Mouse (Mus musculus) CH12.LX (cell line): ENCODE data around the gene Trim54.

Experiments used
- CTCF ChIP-seq, 2 experiments: IDR thresholded peaks in 1 of 2; conservative IDR thresholded peaks in 1 of 2; 2 replicates each; pipeline ENCODE4 v1.5.1; 2011 to 2012; ENCODE audit warnings: low read depth in 2 of 2, low read length in 2 of 2, improper control_type of control experiment in 1 of 2, inconsistent platforms in 1 of 2, mild to moderate bottlenecking in 1 of 2, moderate library complexity in 1 of 2
- KAT2A ChIP-seq: IDR thresholded peaks from 2 replicates; pipeline ENCODE4 v1.6.1; 2012; ENCODE audit warnings: low read length, improper control_type of control experiment, inconsistent platforms; ENCODE audit not compliant: insufficient replicate concordance
- POLR2A ChIP-seq: IDR thresholded peaks from 2 replicates; pipeline ENCODE4 v1.6.1; 2011; ENCODE audit warnings: low read depth, mild to moderate bottlenecking, improper control_type of control experiment, low read length
- TBP ChIP-seq: conservative IDR thresholded peaks from 2 replicates; pipeline ENCODE4 v1.6.1; 2011; ENCODE audit warnings: low read depth, low read length, improper control_type of control experiment
- ZMIZ1 ChIP-seq: IDR thresholded peaks from 2 replicates; pipeline ENCODE4 v1.6.1; 2012; ENCODE audit warnings: low read depth, mild to moderate bottlenecking, inconsistent platforms, low read length, improper control_type of control experiment

DNA sequence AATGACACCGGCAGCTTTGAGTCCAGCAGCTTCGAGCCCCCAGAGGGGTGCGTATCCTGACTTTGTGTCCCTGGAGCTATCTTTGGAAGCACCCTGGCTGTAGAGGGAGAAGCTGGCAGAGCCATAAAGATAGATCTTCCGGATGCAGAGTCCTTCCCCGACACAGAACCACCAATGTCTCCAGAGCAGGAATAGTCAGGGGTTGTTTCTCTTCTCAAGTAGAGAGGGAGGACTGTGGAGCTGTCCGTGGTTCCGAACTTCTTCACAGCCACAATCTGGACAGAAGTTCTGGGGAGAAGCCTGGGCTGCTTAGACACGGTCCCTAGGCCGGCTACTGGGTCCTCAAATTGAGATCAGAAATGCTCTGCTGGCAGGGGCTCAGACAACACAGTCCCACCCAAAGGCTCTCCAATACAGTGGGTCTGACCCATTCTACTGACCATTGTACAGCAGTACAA lies 22.5 kb downstream of the Trim54 start:
- TF ChIP-seq CTCF (conservative IDR thresholded peaks at IDR 0.05 in 1 of 2, IDR thresholded peaks at IDR 0.05 in 1 of 2; ENCODE audit: low read depth in 2 of 2, low read length in 2 of 2), result no peak
- TF ChIP-seq TBP, result no peak
- no peak for TF ChIP-seq POLR2A
- TF ChIP-seq KAT2A, result no peak
- no peak for TF ChIP-seq ZMIZ1
